Mouse (Mus musculus) stomach, embryonic 16.5 days (tissue): ENCODE results near the gene Atraid. TPM values are rescaled to one million over a fixed set of nuclear protein-coding genes. Genes with fewer than 3 reads are reported as not detected.
A peak's percentile ranks its signal among the peaks of the same experiment; 100 is the strongest.
"Not testable (repeated sequence)": the region's sequence is repeated elsewhere in the genome, so short reads cannot be mapped to it uniquely, and the experiment has no call there.

Experiments used
- ATAC-seq: fragments of 200-750 bp; cut with Nextera tagmentation; 2 replicates; pipeline ENCODE4 v1.8.0; 2017; ENCODE audit warnings: moderate number of reproducible peaks, moderate TSS enrichment; ENCODE audit not compliant: insufficient read depth, low FRiP score
- H3K27ac ChIP-seq: fragments of 300-500 bp; sonication (generic); 2 replicates; pipeline ENCODE4 v1.5.1; 2014; ENCODE audit warnings: low read length
- H3K27me3 ChIP-seq: fragments of 300-500 bp; sonication (generic); 2 replicates; pipeline ENCODE4 v1.6.1; 2014; ENCODE audit warnings: low read length, control low read depth, mixed read lengths; ENCODE audit not compliant: control insufficient read depth, insufficient read depth
- H3K36me3 ChIP-seq: fragments of 300-500 bp; sonication (generic); 2 replicates; pipeline ENCODE4 v1.6.1; 2014; ENCODE audit warnings: low read length; ENCODE audit not compliant: control insufficient read depth, insufficient read depth
- H3K4me1 ChIP-seq: fragments of 300-500 bp; sonication (generic); 2 replicates; pipeline ENCODE4 v1.6.1; 2014; ENCODE audit warnings: low read length, control low read depth, mixed read lengths; ENCODE audit not compliant: control insufficient read depth, insufficient read depth
- H3K4me2 ChIP-seq: fragments of 300-500 bp; sonication (generic); 2 replicates; pipeline ENCODE4 v1.6.1; 2014; ENCODE audit warnings: low read depth, low read length, mixed read lengths
- H3K4me3 ChIP-seq: fragments of 300-500 bp; sonication (generic); replicated peaks from 2 replicates; pipeline ENCODE4 v1.5.1; 2014; ENCODE audit warnings: mild to moderate bottlenecking, low read length
- H3K9ac ChIP-seq: fragments of 300-500 bp; sonication (generic); 2 replicates; pipeline ENCODE4 v1.6.1; 2014; ENCODE audit warnings: low read length
- H3K9me3 ChIP-seq: fragments of 300-500 bp; sonication (generic); replicated peaks from 2 replicates; pipeline ENCODE4 v1.6.1; 2016; ENCODE audit warnings: low read length, control low read depth; ENCODE audit not compliant: control insufficient read depth
- WGBS: fragments of 180-500 bp; shearing (Covaris S2); extraction: QIAGEN DNeasy Blood & Tissue Kit; methylation state at CpG from one replicate; pipeline ENCODE4 v1.1.7; 2014; 5-methylcytosine and 5-hydroxymethylcytosine counted together
- polyA plus RNA-seq: library from polyadenylated mRNA; unstranded; fragments of >200 nt; fragmentation: Nextera tagmentation; extraction: Ambion mirVana; gene quantifications from 2 replicates; pipeline ENCODE4 v1.2.1, GENCODE M21; 2015

The Atraid gene
- polyA plus RNA-seq, 1 experiment from 2014 or later, result 167 TPM

DNA sequence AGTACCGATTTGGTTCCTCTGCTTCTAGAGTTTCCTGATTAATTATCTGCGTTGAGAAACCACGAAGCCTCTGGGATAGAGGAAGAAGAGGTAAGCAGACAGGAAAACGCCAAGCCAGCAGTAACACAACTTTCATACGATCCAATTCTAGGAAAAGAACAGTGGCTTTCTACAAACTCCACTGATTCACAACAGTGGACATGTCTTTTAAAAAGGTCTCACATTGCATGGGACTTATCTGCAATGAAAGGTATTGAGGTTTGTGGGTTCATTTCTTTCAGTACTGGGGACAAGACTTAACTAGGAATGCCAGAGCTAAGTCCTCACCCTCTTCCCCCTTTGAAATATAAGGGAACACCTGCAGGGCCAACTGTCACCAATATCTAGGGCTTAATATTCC, 1.0 kb upstream of the Atraid start:
- Histone ChIP-seq H3K27ac (no peak overlapping the region), H3K27me3 (no peaks in the 10 kb centered on the region), H3K4me1 (peaks cover 7% of the 10 kb centered on the region; the same call in 1 of the 2 replicates), H3K4me2 (peak overlapping the region; percentile 71), H3K4me3 (peak overlapping the region; percentile 58), H3K36me3 (no peaks in the 10 kb centered on the region), H3K9me3 (no peaks in the 10 kb centered on the region), H3K9ac (peak overlapping the region; percentile 79; the same call in 1 of the 2 replicates)
- no peak for ATAC-seq
- 67% methylated on average over 5 of the region's 5 CpGs for WGBS

DNA sequence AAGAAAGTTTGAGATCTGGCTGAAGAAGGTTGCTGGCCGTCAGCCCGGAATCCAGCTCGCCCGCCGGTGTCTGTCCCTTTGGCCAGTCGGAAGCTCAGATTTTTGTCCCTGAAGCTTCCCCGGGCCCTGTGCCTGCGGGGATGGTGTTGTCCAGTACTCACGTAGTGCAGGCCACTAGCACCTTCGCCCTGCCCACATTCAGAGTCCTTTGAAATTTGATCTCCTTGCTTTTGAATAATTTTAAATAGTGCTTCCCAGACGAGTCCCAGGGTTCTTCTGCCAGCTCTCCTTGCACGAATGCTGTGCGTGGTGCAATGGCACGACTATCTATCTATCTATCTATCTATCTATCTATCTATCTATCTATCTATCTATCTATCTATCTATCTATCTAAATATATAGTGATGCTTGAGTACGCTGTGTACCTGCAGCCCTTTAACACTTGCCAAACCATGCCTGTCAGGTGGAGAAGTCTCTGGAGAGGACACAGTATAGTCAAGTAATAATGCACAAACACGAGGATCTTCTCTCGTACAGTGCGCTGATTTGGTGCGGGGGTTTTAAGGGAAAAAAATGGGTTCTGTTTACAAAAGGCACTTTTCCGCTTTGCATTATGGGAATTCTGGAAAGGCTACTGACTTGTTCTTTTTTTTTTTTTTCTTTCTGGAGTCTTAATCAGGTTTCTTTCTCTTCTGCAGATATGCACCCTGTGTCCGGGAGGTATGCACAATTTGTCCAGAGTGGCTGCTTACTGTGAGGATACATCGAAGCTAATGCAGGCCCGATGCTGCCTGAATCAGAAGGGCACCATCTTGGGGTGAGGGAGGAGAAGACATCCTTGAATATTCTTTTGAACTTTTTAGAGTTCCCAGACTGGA, 890 bp downstream of the Atraid start, which contains the start of gene Slc5a6:
Gene Slc5a6, minus strand, starts transcription at position 162 of the 879 bp plus-strand sequence.
- Histone ChIP-seq H3K9ac (peak within 1 kb of the TSS; percentile 79), H3K4me2 (peak within 1 kb of the TSS; percentile 77), H3K27me3 (no peaks in the 10 kb centered on the region), H3K9me3 (no peaks in the 10 kb centered on the region), H3K4me1 (peaks cover 10% of the 10 kb centered on the region; the same call in 1 of the 2 replicates), H3K4me3 (peak within 1 kb of the TSS; percentile 58), H3K36me3 (no peaks in the 10 kb centered on the region), H3K27ac (peak within 1 kb of the TSS; percentile 95)
- WGBS, result under 1% methylated on average over 23 of the region's 23 CpGs
- ATAC-seq, result peak; percentile 46; the same call in 1 of the 2 replicates

DNA sequence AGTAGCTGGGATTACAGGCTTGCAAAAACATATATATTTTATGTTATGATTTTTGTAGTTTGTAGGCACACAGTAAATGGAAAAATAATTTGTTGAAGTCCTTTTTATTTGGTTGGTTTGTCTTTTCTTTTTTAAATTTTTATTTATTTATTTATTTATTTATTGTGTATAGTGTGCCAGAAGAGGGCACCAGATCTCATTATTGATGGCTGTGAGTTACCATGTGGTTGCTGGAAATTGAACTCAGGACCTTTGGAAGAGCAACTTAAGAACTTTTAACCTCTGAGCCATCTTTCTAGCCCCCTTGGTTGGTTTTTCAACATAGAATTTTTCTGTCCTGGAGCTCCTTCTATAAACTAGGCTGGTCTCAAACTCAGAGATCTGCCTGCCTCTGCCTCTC, 2.3 kb downstream of the Atraid start:
- no peak overlapping the region for H3K9ac ChIP-seq
- peaks cover 15% of the 10 kb centered on the region; the same call in 1 of the 2 replicates for H3K4me1 ChIP-seq
- H3K27ac ChIP-seq, result no peak overlapping the region
- no peak for ATAC-seq
- H3K4me2 ChIP-seq, result no peak overlapping the region
- H3K27me3 ChIP-seq, result no peaks in the 10 kb centered on the region
- no peaks in the 10 kb centered on the region for H3K36me3 ChIP-seq
- H3K4me3 ChIP-seq, result no peak overlapping the region
- H3K9me3 ChIP-seq, result no peaks in the 10 kb centered on the region

DNA sequence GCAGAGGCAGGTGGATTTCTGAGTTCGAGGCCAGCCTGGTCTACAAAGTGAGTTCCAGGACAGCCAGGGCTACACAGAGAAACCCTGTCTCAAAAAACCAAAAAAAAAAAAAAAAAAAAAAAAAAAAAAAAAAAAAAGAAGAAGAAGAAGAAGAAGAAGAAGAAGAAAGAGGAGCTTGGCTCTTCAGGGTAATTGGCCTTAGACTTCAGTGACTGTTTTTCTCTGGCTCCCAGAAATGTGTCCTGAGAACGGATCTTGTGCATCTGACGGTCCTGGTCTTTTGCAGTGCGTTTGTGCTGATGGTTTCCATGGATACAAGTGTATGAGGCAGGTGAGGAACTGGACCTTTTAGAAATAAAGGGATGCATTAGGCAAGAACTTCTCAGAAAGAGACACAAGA, 5.6 kb downstream of the Atraid start:
- H3K27ac ChIP-seq, result peak overlapping the region; percentile 86
- peak overlapping the region; percentile 94 for H3K4me2 ChIP-seq
- WGBS, result 50% methylated on average over 4 of the region's 4 CpGs
- H3K27me3 ChIP-seq, ATAC-seq, H3K36me3 ChIP-seq, H3K9me3 ChIP-seq: not testable (repeated sequence)
- peak overlapping the region; percentile 86 for H3K9ac ChIP-seq
- peaks cover 20% of the 10 kb centered on the region for H3K4me1 ChIP-seq
- H3K4me3 ChIP-seq, result peak overlapping the region; percentile 67

DNA sequence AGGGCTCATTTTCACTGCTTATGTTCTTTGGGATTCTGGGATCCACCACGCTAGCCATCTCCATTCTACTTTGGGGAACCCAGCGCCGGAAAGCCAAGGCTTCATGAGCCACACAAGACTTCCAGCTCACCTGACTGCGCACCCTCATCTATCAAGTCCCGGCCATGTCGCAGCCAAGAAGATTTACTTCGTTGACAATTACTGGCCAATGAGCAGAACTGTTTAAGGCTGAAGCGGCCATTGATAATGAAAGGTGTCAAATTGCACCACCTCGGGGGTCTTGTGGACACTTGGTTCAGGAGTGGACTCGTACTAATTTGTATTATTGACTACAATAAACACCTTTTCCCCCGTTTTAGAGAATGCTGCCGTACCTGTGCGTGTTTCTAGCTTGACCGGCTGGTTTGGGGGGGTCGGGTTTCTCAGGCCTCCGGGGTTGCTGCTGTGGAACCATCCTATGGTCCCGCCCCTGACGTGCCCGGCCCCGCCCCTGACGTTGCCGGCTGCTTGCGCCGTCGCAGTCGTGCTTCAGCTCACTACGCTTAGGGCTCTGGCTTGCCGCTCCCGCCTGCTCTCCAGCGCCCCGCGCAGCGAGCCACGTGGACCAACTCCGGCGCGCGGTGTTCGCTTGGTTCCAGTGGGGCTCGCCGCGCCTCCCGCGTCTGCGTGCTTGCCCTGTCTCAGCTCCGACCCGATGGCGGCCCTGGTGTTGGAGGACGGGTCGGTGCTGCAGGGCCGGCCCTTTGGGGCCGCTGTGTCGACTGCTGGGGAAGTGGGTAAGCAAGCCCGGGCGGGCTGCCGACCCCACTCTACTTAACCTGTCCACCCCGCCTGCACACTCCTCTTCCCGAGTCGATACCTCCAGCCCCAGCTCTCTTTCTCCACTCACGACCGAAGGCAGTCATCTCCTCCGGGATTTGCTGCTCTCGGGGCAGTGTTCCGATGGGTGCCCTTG, 6.4 kb downstream of the Atraid start, which contains the start of gene Cad:
Gene Cad, plus strand, starts transcription at position 520 of the 955 bp plus-strand sequence.
- peak; percentile 99 for ATAC-seq
- H3K9ac ChIP-seq, result peak within 1 kb of the TSS; percentile 86
- under 1% methylated on average over 64 of the region's 64 CpGs for WGBS

DNA sequence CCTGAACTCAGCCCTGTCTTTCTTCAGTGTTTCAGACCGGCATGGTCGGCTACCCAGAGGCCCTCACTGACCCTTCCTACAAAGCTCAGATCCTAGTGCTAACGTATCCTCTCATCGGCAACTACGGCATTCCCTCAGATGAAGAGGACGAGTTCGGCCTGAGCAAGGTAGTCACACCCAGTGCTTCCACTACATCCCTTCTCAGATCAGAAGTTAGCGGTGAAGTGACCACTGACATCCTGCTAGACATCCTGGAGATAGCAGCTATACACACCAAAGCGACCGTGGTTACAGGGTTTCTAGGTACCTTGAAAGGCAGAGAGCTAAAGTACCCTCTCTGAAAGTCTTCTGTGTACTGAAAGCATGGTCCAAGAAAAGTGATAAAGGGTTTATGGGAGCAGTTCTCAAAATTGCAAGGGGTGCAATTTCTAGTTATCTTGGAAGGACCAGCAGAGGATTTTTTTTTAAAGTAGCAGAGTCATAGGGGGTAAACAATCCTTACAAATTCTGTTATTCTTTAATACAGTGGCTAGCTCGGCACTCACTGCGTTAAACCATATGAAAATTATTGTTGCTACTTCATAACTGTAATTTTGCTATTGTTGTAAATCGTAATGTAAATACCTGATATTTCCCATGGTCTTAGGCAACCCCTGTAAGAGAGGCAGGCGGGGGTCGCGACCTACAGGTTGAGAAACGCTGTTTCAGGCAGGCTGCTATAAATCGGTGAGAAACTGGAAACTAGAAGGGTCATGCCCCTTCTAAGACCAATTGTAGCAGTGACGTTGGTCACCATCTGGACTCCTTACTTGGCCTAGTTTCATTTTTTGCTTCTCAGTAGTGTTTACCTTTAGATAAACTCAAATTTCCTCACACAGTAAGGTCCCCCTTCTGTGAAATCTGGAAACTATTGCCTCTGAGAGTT, 7.4 kb downstream of the Atraid start:
- Histone ChIP-seq H3K4me2 (peak overlapping the region; percentile 94), H3K27me3 (no peaks in the 10 kb centered on the region), H3K4me1 (peaks cover 15% of the 10 kb centered on the region), H3K4me3 (peak overlapping the region; percentile 67), H3K27ac (peak overlapping the region; percentile 57), H3K9me3 (no peaks in the 10 kb centered on the region), H3K9ac (peak overlapping the region; percentile 86), H3K36me3 (0 out of 2 replicates have a peak, but pooled peaks cover 6% of the 10 kb centered on the region)
- no peak for ATAC-seq
- WGBS, result 17% methylated on average over 19 of the region's 19 CpGs

More for the DNA sequence above, 6.4 kb downstream of the Atraid start, which contains the start of gene Cad:
- Histone ChIP-seq H3K4me1 (peaks cover 20% of the 10 kb centered on the region), H3K4me2 (peak within 1 kb of the TSS; percentile 94), H3K9me3 (no peaks in the 10 kb centered on the region), H3K27ac (peak within 1 kb of the TSS; percentile 86), H3K4me3 (peak within 1 kb of the TSS; percentile 67), H3K27me3 (no peaks in the 10 kb centered on the region), H3K36me3 (no peaks in the 10 kb centered on the region)

DNA sequence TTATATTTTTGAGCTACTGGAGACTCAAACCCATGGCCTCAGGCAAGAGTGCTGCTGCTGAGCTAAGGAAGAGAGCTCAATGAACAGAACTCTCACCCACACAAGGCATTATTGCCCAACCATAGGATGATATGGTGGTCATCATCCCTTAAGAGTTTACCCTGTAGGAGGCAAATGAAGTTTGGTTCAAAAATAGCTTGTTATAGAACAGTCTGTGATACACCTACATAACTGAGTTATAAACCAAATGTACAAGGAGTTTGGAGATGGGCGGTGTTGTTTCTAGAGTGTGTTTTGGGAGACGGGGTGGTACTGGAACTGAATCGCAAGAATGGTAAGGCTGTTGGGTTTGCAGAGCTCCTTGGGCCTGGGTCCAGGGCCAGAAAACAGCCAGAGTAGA, 21.7 kb downstream of the Atraid start:
- 94% methylated on average over 3 of the region's 3 CpGs for WGBS
- Histone ChIP-seq H3K4me3 (no peak overlapping the region), H3K27ac (no peak overlapping the region), H3K9me3 (no peaks in the 10 kb centered on the region), H3K4me1 (no peaks in the 10 kb centered on the region), H3K9ac (no peak overlapping the region), H3K36me3 (peaks cover 50% of the 10 kb centered on the region), H3K27me3 (no peaks in the 10 kb centered on the region), H3K4me2 (no peak overlapping the region)
- ATAC-seq, result no peak

DNA sequence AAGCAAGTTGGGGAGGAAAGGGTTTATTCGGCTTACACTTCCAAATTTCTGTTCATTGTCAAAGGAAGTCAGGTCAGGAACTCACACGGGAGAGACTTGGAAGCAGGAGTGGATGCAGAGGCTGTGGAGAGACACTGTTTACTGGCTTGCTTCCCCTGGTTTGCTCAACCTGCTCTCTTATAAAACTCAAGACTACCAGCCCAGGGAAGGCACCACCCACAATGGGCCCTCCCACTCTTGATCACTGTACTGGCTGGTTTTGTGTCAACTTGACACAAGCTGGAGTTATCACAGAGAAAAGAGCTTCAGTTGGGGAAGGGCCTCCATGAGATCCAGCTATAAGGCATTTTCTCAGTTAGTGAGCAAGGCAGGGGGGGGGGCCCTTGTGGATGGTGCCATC, 22.9 kb downstream of the Atraid start:
- Histone ChIP-seq H3K4me3 (no peak overlapping the region), H3K9ac (no peak overlapping the region), H3K9me3 (no peaks in the 10 kb centered on the region), H3K27ac (no peak overlapping the region), H3K27me3 (no peaks in the 10 kb centered on the region), H3K36me3 (peaks cover 50% of the 10 kb centered on the region), H3K4me1 (no peaks in the 10 kb centered on the region), H3K4me2 (no peak overlapping the region)
- ATAC-seq, result no peak
- WGBS, result 72% methylated on average over 2 of the region's 2 CpGs
